Mouse (Mus musculus): ENCODE results near the gene Asz1. TPM values are rescaled to one million over a fixed set of nuclear protein-coding genes. Genes with fewer than 3 reads are reported as not detected.

Gene Asz1
- not detected in 2 replicates for polyA plus RNA-seq (2015; fragmentation: Nextera tagmentation; extraction: Ambion mirVana)

GRCm38 (mm10) chr6:18108934-18109333 lies at the start of gene Asz1:
Asz1 (minus strand) TSS chr6:18109061.
- Histone ChIP-seq H3K4me3 (replicated peaks) (no peak within 1 kb of the TSS), H3K27me3 (no peaks in the 10 kb centered on the region), H3K9me3 (replicated peaks) (no peaks in the 10 kb centered on the region), H3K4me1 (no peaks in the 10 kb centered on the region), H3K9ac (no peak within 1 kb of the TSS), H3K36me3 (no peaks in the 10 kb centered on the region), H3K4me2 (replicated peaks) (no peak within 1 kb of the TSS), H3K27ac (replicated peaks) (no peak within 1 kb of the TSS)
- WGBS = 96% methylated on average over 22 of the region's 22 CpGs
- ATAC-seq (ENCODE audit: insufficient number of reproducible peaks, low FRiP score, low TSS enrichment, low read depth) = no peak

- Histone ChIP-seq H3K4me2 (replicated peaks) (no peak overlapping the region), H3K9me3 (replicated peaks) (no peaks in the 10 kb centered on the region), H3K4me1 (no peaks in the 10 kb centered on the region), H3K36me3 (no peaks in the 10 kb centered on the region), H3K27ac (replicated peaks) (no peak overlapping the region), H3K9ac (no peak overlapping the region), H3K4me3 (replicated peaks) (no peak overlapping the region), H3K27me3 (no peaks in the 10 kb centered on the region)
- WGBS = 56% methylated on average over 4 of the region's 4 CpGs
- no peak for ATAC-seq (ENCODE audit: insufficient number of reproducible peaks, low FRiP score, low TSS enrichment, low read depth)
Observed at GRCm38 (mm10) chr6:18153031-18153430, 44.2 kb upstream of the Asz1 start.

DNA sequence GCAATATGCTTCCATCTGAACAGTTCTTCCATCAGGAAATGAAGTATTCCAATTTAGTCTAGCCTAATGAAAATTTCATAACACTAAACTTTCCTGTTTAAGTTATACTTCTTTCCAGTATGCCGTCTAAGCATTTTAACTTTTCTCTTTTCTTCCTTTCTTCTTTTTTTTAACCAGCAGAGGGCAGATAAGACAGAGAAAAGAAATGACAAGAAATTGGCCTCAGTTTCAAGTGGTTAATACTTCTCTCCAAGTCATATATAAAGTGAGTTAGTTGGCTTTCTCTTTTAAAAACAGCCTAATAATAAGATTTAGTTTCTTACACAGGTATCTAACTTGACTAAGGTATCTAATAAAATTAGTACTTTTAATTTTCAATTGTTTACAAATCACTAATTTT lies 26.4 kb upstream of the Asz1 start:
- H3K27me3 ChIP-seq = no peaks in the 10 kb centered on the region
- H3K36me3 ChIP-seq = no peaks in the 10 kb centered on the region
- H3K4me3 ChIP-seq (replicated peaks) = no peak overlapping the region
- no peak overlapping the region for H3K4me2 ChIP-seq (replicated peaks)
- no peaks in the 10 kb centered on the region for H3K9me3 ChIP-seq (replicated peaks)
- H3K27ac ChIP-seq (replicated peaks) = no peak overlapping the region
- H3K4me1 ChIP-seq = no peaks in the 10 kb centered on the region
- WGBS = 34% methylated on average over 1 of the region's 1 CpGs
- no peak overlapping the region for H3K9ac ChIP-seq
- ATAC-seq (ENCODE audit: insufficient number of reproducible peaks, low FRiP score, low TSS enrichment, low read depth) = no peak

DNA sequence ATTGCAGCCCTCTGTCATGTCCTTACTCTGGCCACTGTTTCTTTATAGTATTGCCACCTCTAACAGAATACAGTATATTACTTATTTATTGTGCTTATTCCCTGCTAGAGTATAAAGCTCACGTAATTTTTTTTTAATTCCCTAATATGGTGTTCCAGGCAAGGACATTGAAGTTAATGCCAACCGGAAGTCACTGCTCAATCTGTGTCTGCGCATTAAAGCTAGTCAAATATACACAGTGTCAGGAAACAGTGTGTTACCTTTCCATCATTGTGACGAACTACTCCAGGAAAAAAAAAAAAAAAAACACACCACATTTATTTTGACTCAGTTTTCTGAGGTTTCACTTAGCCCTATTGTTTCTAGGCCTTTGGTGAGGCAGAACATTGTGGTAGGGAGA lies 19.2 kb upstream of the Asz1 start:
- H3K27me3 ChIP-seq = no peaks in the 10 kb centered on the region
- H3K4me3 ChIP-seq (replicated peaks) = no peak overlapping the region
- H3K27ac ChIP-seq (replicated peaks) = no peak overlapping the region
- H3K4me2 ChIP-seq (replicated peaks) = no peak overlapping the region
- H3K4me1 ChIP-seq = no peaks in the 10 kb centered on the region
- H3K9me3 ChIP-seq (replicated peaks) = no peaks in the 10 kb centered on the region
- ATAC-seq (ENCODE audit: insufficient number of reproducible peaks, low FRiP score, low TSS enrichment, low read depth) = no peak
- H3K36me3 ChIP-seq = no peaks in the 10 kb centered on the region
- H3K9ac ChIP-seq = no peak overlapping the region
- 81% methylated on average over 4 of the region's 4 CpGs for WGBS

GRCm38 (mm10) chr6:18127206-18127983 lies 18.5 kb upstream of the Asz1 start:
- Histone ChIP-seq H3K4me2 (replicated peaks) (no peak overlapping the region), H3K9ac (no peak overlapping the region), H3K27me3 (no peaks in the 10 kb centered on the region), H3K4me1 (no peaks in the 10 kb centered on the region), H3K9me3 (replicated peaks) (no peaks in the 10 kb centered on the region), H3K27ac (replicated peaks) (no peak overlapping the region), H3K36me3 (no peaks in the 10 kb centered on the region), H3K4me3 (replicated peaks) (no peak overlapping the region)
- no peak for ATAC-seq (ENCODE audit: insufficient number of reproducible peaks, low FRiP score, low TSS enrichment, low read depth)
- 76% methylated on average over 2 of the region's 2 CpGs for WGBS

GRCm38 (mm10) chr6:18096861-18097260 lies 12.0 kb downstream of the Asz1 start:
- no peak for ATAC-seq (ENCODE audit: insufficient number of reproducible peaks, low FRiP score, low TSS enrichment, low read depth)
- Histone ChIP-seq H3K4me2 (replicated peaks) (no peak overlapping the region), H3K9me3 (replicated peaks) (no peaks in the 10 kb centered on the region), H3K27me3 (no peaks in the 10 kb centered on the region), H3K27ac (replicated peaks) (no peak overlapping the region), H3K4me3 (replicated peaks) (no peak overlapping the region), H3K9ac (no peak overlapping the region), H3K4me1 (no peaks in the 10 kb centered on the region), H3K36me3 (no peaks in the 10 kb centered on the region)
- 82% methylated on average over 1 of the region's 1 CpGs for WGBS

DNA sequence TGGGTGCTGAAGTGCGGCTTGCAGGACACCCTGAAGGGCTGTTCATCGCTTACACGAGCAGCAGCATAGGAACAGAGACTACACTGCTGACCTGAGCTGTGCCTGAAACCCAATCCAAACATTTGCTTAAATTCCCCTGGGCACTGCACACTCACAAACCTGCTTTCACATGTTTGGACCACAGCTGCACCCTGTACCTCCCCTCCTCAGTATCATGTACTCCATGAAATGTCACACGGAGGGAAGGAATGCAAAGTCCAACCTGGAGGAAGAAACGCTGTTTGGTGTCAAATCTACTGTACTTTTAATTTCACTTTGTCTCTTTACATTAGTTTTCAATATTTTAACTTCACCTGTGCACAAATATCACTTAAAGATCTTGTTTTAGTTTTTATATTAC lies 19.8 kb downstream of the Asz1 start:
- 50% methylated on average over 5 of the region's 5 CpGs for WGBS
- no peaks in the 10 kb centered on the region for H3K27me3 ChIP-seq
- H3K9ac ChIP-seq = no peak overlapping the region
- ATAC-seq (ENCODE audit: insufficient number of reproducible peaks, low FRiP score, low TSS enrichment, low read depth) = no peak
- H3K4me1 ChIP-seq = no peaks in the 10 kb centered on the region
- H3K36me3 ChIP-seq = no peaks in the 10 kb centered on the region
- no peak overlapping the region for H3K4me2 ChIP-seq (replicated peaks)
- H3K27ac ChIP-seq (replicated peaks) = no peak overlapping the region
- no peaks in the 10 kb centered on the region for H3K9me3 ChIP-seq (replicated peaks)
- no peak overlapping the region for H3K4me3 ChIP-seq (replicated peaks)

- 62% methylated on average over 5 of the region's 5 CpGs for WGBS
- H3K4me3 ChIP-seq (replicated peaks) = no peak overlapping the region
Observed at GRCm38 (mm10) chr6:18087160-18087804, 21.6 kb downstream of the Asz1 start.

GRCm38 (mm10) chr6:18078615-18079014 lies 30.2 kb downstream of the Asz1 start:
- Histone ChIP-seq H3K9ac (no peak overlapping the region), H3K4me2 (replicated peaks) (no peak overlapping the region), H3K36me3 (no peaks in the 10 kb centered on the region), H3K27ac (replicated peaks) (no peak overlapping the region), H3K4me3 (replicated peaks) (no peak overlapping the region), H3K9me3 (replicated peaks) (no peaks in the 10 kb centered on the region), H3K27me3 (no peaks in the 10 kb centered on the region), H3K4me1 (no peaks in the 10 kb centered on the region)
- ATAC-seq (ENCODE audit: insufficient number of reproducible peaks, low FRiP score, low TSS enrichment, low read depth) = no peak
- 18% methylated on average over 1 of the region's 1 CpGs for WGBS

More at GRCm38 (mm10) chr6:18087160-18087804, 21.6 kb downstream of the Asz1 start:
- Histone ChIP-seq H3K27me3 (no peaks in the 10 kb centered on the region), H3K4me2 (replicated peaks) (no peak overlapping the region), H3K9ac (no peak overlapping the region), H3K27ac (replicated peaks) (no peak overlapping the region), H3K36me3 (no peaks in the 10 kb centered on the region), H3K4me1 (no peaks in the 10 kb centered on the region), H3K9me3 (replicated peaks) (no peaks in the 10 kb centered on the region)
- no peak for ATAC-seq (ENCODE audit: insufficient number of reproducible peaks, low FRiP score, low TSS enrichment, low read depth)

DNA sequence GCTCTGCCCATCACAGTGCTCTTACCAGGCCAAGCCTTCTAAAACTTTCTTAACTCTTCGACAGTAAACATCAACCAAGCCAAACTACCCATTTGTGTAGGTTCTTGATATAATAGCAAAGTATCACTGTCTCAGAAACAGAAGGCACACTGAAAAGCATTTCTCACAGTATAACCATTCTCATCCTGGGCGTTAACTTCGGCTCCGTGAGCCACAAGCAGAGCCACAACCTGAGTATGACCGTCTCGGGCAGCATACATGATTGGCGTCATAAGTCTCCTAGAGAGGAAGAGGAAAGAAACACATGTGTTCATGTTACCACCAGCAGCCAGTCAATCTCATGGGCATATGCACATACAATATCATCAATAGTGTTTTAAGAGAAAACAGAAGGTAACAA lies 31.9 kb downstream of the Asz1 start:
- ATAC-seq (ENCODE audit: insufficient number of reproducible peaks, low FRiP score, low TSS enrichment, low read depth) = no peak

DNA sequence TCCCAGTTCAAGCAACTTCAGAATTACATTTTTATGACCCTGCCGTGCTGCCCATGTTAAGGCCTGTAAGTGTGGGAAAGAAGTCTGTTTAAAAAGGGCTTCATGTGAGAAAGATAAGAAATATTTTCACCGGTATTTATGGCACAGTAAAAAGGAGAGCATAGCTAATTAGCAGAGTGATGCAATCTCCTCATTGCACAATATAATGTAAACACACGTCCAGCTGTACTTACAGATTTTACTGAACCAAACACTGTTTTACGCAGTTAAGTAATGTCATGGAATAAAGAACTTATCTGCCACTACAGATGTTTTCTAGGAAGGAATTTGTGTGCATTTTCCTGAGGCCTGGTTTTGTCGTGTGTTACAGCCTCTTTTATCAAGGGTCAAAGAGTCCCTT lies 32.3 kb downstream of the Asz1 start:
- H3K4me2 ChIP-seq (replicated peaks) = no peak overlapping the region
- no peak overlapping the region for H3K27ac ChIP-seq (replicated peaks)
- no peaks in the 10 kb centered on the region for H3K9me3 ChIP-seq (replicated peaks)
- no peak overlapping the region for H3K4me3 ChIP-seq (replicated peaks)
- no peaks in the 10 kb centered on the region for H3K36me3 ChIP-seq
- no peak overlapping the region for H3K9ac ChIP-seq
- H3K4me1 ChIP-seq = no peaks in the 10 kb centered on the region
- no peaks in the 10 kb centered on the region for H3K27me3 ChIP-seq
- no peak for ATAC-seq (ENCODE audit: insufficient number of reproducible peaks, low FRiP score, low TSS enrichment, low read depth)
- WGBS = 45% methylated on average over 5 of the region's 5 CpGs

More for the DNA sequence above, 31.9 kb downstream of the Asz1 start:
- no peak overlapping the region for H3K4me2 ChIP-seq (replicated peaks)
- no peaks in the 10 kb centered on the region for H3K27me3 ChIP-seq
- no peaks in the 10 kb centered on the region for H3K4me1 ChIP-seq
- H3K9ac ChIP-seq = no peak overlapping the region
- H3K9me3 ChIP-seq (replicated peaks) = no peaks in the 10 kb centered on the region
- 65% methylated on average over 7 of the region's 7 CpGs for WGBS
- no peak overlapping the region for H3K27ac ChIP-seq (replicated peaks)
- H3K36me3 ChIP-seq = no peaks in the 10 kb centered on the region
- no peak overlapping the region for H3K4me3 ChIP-seq (replicated peaks)

DNA sequence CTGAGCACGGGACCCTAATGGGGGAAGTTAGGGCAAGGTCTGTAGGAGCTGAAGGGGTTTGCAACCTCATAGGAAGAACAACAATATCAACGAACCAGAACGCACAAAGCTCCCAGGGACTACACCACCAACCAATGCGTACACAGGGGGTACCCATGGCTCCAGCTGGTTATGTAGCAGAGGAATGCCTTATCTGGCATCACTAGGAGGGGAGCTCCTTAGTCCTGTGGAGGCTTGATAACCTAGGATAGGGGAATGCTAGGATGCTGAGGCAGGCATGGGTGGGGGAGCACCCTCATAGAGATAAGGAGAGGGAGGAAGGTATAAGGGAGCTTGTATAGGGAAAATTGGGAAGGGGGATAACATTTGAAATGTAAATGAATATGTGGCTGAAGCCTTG lies 51.0 kb downstream of the Asz1 start:
- H3K4me2 ChIP-seq (replicated peaks) = no peak overlapping the region
- no peaks in the 10 kb centered on the region for H3K9me3 ChIP-seq (replicated peaks)
- no peaks in the 10 kb centered on the region for H3K27me3 ChIP-seq
- WGBS = 81% methylated on average over 4 of the region's 4 CpGs
- no peak for ATAC-seq (ENCODE audit: insufficient number of reproducible peaks, low FRiP score, low TSS enrichment, low read depth)
- no peaks in the 10 kb centered on the region for H3K36me3 ChIP-seq
- H3K4me3 ChIP-seq (replicated peaks) = no peak overlapping the region
- no peak overlapping the region for H3K27ac ChIP-seq (replicated peaks)
- no peak overlapping the region for H3K9ac ChIP-seq
- H3K4me1 ChIP-seq = no peaks in the 10 kb centered on the region
